Mouse (Mus musculus): ENCODE results near the gene Tstd3.
"Not testable (repeated sequence)": the region's sequence is repeated elsewhere in the genome, so short reads cannot be mapped to it uniquely, and the experiment has no call there.

The Tstd3 gene

GRCm38 (mm10) chr4:21744142-21744541 is 22.9 kb downstream of the Tstd3 start:
- DNase-seq = not testable (repeated sequence)

GRCm38 (mm10) chr4:21739169-21739568 is 27.8 kb downstream of the Tstd3 start:
- no peak for DNase-seq

DNA sequence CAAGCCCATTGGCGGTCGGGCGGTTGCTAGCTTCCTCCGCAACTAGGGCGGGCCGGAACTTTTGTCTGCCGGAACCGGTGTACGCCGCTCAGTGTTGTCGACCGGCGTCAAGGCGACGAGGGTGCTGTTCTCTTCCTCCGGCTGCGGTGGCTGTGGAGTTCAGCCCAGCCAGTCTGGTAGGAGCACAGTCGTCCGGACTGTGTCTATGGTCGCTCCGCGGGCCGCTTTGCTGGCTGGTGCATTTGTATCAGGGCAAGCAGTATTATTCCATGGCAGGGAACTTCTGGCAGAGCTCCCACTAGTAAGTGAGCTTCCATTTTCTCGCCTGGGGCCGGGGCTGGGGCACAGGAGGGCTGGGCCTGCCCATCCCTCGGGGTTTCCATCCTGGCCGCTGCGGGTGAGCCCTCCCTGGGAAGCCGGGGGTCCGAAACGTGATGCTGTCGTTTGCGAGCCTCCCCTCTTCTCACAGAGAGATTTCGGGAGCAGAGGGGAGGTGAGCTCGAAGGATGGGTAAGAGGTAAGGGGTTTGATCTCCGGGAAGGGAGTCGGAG is 39.3 kb downstream of the Tstd3 start, which contains the start of gene Ccnc:
Gene Ccnc, plus strand, starts transcription at position 87 of the 551 bp plus-strand sequence.
- peak; percentile 88 for DNase-seq

DNA sequence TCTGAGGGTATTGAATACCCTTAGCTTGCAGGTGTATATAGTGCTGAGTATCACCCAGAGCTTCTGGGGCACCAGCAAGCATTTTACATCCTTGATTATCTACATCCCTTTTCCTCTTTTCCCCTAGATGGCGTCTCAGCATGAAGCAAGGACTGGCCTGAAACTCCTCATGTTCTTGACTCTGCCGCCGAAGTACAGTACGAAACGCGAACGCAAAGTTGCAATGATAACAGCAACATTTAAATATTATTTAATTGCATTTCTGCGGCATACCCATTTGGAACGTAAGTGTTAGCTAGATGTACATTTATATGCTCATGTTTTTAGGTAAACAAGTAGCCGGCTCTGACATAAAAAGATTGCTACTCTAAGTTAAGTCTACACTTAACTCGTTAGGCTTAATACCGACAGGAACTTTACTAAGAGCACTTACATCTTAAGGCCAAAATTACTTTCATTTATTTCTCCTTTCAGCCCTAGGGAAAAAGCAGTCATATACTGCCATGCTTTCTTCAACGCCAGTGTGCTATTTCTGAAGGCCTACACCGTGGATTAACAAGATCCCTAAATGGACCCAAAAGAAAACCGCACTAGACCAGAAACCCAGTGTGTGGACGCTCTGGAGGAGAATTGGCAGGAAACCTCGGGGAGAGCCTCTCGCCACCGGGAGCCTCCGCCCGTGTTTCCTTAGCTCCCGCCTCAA is 39.9 kb downstream of the Tstd3 start:
- DNase-seq = peak; percentile 51

- DNase-seq = no peak
Observed at GRCm38 (mm10) chr4:21722752-21723334, 44.2 kb downstream of the Tstd3 start.

DNA sequence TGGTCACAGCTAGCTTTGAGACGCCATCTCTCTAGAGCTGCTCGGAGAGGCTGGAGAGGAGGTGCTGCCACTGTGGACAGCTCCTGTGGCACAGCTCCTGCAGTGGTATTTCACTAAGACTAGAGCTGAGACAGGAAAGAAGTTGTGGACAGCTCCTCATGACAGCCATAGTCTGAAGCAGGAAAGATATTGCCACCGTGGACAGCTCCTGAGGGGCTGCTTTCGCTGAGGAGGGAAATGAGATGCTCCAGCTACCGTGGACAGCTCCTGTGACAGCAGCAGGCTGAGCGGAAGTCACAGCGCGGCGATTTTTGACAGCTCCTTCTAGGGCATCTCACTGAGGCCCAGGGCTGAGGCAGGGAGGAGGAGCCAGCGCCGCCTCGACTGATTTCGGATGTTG is 54.9 kb downstream of the Tstd3 start:
- peak; percentile 21 for DNase-seq

All from layer of hippocampus, adult 9-11 months (tissue).